Mouse (Mus musculus) retina, postnatal 7 days (tissue): Measurements from ENCODE around the gene Vmn1r31.

Experiments
- DNase-seq: peaks from one replicate; pipeline ENCODE4 v3.0.0-alpha.2; 2012; ENCODE audit warnings: low read depth, low spot score

Vmn1r31 gene

GRCm38 (mm10) chr6:58475230-58475629 is at the start of gene Vmn1r31:
Gene Vmn1r31 (minus strand): TSS chr6:58475330.
- no peak for DNase-seq

GRCm38 (mm10) chr6:58443285-58443684 is 31.8 kb downstream of the Vmn1r31 start, which contains the start of gene Vmn1r30:
Gene Vmn1r30 (minus strand): TSS chr6:58443385.
- DNase-seq = no peak
